Mouse (Mus musculus): ENCODE measurements around the gene Rpl10l. TPM values are rescaled to one million over a fixed set of nuclear protein-coding genes. Genes with fewer than 3 reads are reported as not detected.

The Rpl10l gene
- total RNA-seq (2023; ENCODE audit: inconsistent age) = not detected in 4 replicates

GRCm38 (mm10) chr12:66283991-66284622 lies at the start of gene Rpl10l:
Rpl10l (minus strand) TSS chr12:66284401.

Data from B cell, adult (primary cell).